Mouse (Mus musculus): ENCODE measurements around the gene Il9r. TPM values are rescaled to one million over a fixed set of nuclear protein-coding genes. Genes with fewer than 3 reads are reported as not detected.

Il9r gene
- polyA plus RNA-seq (2015; fragmentation: Nextera tagmentation; extraction: Ambion mirVana): 0.04 TPM in 1 of 2 replicates, not detected in the other

DNA sequence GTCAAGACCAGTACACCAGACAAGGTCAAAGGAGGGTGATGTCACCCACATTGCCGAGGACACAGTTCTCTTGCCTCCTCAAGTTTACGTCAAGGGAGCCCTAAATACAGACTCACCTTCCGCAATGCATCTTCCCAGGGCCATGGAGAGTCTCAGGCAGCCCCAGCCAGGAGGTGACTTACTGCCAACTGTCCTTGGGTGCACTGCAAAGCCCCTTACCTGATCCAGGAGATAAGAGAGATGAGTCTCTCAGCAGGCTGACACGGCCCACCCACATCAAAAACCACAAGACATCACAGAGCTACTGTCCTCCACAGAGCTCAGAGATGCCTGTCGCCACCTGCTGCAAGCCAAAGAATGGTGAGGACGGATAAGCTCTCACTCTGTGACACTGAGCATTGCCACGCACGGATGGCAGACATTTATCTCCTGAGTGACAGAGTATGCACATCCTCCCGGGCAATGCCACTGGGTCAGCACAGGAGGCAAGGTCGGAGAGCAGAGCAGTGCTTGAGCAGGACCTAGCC lies at the start of gene Il9r:
TSS of gene Il9r (minus strand) at position 205 of the 527 bp plus-strand sequence.
- Histone ChIP-seq H3K36me3 (ENCODE audit: insufficient read depth, low read length) (no peaks in the 10 kb centered on the region), H3K4me1 (ENCODE audit: insufficient read depth, low read length) (peaks cover 6% of the 10 kb centered on the region; the same call in 1 of the 2 replicates), H3K27ac (ENCODE audit: low read length) (no peak within 1 kb of the TSS), H3K9ac (replicated peaks; ENCODE audit: low read length) (no peak within 1 kb of the TSS), H3K9me3 (ENCODE audit: low read length) (no peaks in the 10 kb centered on the region), H3K27me3 (ENCODE audit: insufficient read depth, low read length) (no peaks in the 10 kb centered on the region), H3K4me2 (replicated peaks; ENCODE audit: low read depth, low read length) (no peak within 1 kb of the TSS), H3K4me3 (ENCODE audit: low read length) (no peak within 1 kb of the TSS)
- 64% methylated on average over 10 of the region's 10 CpGs for WGBS
- ATAC-seq (ENCODE audit: low FRiP score, low TSS enrichment): no peak

DNA sequence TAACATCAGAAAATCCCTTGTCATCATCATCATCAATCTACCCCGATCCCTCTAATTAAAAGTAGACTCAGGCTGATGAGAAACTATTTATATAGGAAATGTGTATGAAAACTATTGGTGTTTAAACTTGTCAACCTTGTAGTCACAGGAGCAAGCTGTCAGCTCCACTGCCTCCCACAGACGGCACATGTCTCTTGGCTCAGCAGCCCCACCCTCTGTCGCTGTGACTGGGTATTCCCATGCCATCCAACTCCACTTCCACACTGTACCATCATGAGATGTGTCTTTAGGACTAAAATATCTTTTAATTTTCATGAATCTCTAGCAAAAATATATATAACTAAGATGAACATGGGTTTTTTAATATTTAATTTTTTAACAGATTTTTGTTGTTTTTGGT lies 48.3 kb upstream of the Il9r start:
- Histone ChIP-seq H3K36me3 (ENCODE audit: insufficient read depth, low read length) (peaks cover 16% of the 10 kb centered on the region), H3K4me2 (replicated peaks; ENCODE audit: low read depth, low read length) (no peak overlapping the region), H3K9ac (replicated peaks; ENCODE audit: low read length) (no peak overlapping the region), H3K4me1 (ENCODE audit: insufficient read depth, low read length) (peaks cover 14% of the 10 kb centered on the region), H3K27me3 (ENCODE audit: insufficient read depth, low read length) (no peaks in the 10 kb centered on the region), H3K4me3 (ENCODE audit: low read length) (no peak overlapping the region), H3K27ac (ENCODE audit: low read length) (no peak overlapping the region), H3K9me3 (ENCODE audit: low read length) (no peaks in the 10 kb centered on the region)
- 62% methylated on average over 3 of the region's 3 CpGs for whole genome bisulfite sequencing
- no peak for ATAC-seq (ENCODE audit: low FRiP score, low TSS enrichment)

DNA sequence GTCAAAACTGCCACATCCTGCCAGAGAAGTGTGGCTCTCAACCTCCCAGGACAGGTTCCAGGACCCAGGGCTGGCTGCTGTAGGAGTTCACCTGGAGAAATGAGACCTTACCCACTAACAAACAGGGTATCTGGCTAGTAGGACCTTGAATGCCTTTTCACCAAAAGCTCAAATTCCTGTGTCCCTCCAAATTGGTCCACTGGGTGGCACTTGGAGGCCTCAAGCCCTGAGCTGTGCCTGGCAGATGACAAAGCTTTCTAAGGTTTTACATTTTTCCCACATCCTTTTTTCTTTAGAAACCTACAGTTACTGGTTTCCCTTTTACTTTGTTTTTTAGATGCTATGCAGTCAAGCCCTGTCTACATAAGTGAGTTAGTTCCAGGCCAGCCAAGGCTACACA lies 47.0 kb upstream of the Il9r start:
- H3K4me1 ChIP-seq (ENCODE audit: insufficient read depth, low read length): peaks cover 18% of the 10 kb centered on the region
- no peak overlapping the region for H3K4me2 ChIP-seq (replicated peaks; ENCODE audit: low read depth, low read length)
- H3K9me3 ChIP-seq (ENCODE audit: low read length): no peaks in the 10 kb centered on the region
- no peak overlapping the region for H3K9ac ChIP-seq (replicated peaks; ENCODE audit: low read length)
- H3K4me3 ChIP-seq (ENCODE audit: low read length): no peak overlapping the region
- H3K36me3 ChIP-seq (ENCODE audit: insufficient read depth, low read length): peaks cover 16% of the 10 kb centered on the region
- no peaks in the 10 kb centered on the region for H3K27me3 ChIP-seq (ENCODE audit: insufficient read depth, low read length)
- no peak overlapping the region for H3K27ac ChIP-seq (ENCODE audit: low read length)
- no peak for ATAC-seq (ENCODE audit: low FRiP score, low TSS enrichment)

DNA sequence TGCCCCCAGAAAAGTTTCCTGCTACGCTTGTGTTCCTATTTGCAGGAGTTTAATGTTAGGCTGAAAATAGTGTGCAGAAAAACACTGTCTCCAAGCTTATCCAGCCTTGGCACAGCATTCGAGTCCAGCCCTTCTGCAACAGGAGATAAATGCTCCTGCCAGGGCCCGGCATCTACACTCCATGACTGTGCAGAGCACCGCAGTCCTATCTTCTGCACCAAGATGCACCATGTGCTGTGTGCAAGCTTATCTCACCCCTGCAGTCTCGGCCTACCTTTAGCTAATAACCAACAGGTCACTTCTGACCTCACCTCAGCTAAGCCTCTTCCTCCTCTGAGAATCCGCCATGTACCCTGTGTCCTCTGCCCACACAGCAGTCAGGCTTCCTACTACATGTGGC lies 45.5 kb upstream of the Il9r start:
- H3K27ac ChIP-seq (ENCODE audit: low read length): no peak overlapping the region
- no peaks in the 10 kb centered on the region for H3K27me3 ChIP-seq (ENCODE audit: insufficient read depth, low read length)
- no peak; the same call in 1 of the 2 replicates for ATAC-seq (ENCODE audit: low FRiP score, low TSS enrichment)
- no peak overlapping the region for H3K9ac ChIP-seq (replicated peaks; ENCODE audit: low read length)
- H3K4me1 ChIP-seq (ENCODE audit: insufficient read depth, low read length): peaks cover 18% of the 10 kb centered on the region
- no peak overlapping the region for H3K4me2 ChIP-seq (replicated peaks; ENCODE audit: low read depth, low read length)
- no peak overlapping the region for H3K4me3 ChIP-seq (ENCODE audit: low read length)
- no peaks in the 10 kb centered on the region for H3K9me3 ChIP-seq (ENCODE audit: low read length)
- peaks cover 16% of the 10 kb centered on the region; the same call in 1 of the 2 replicates for H3K36me3 ChIP-seq (ENCODE audit: insufficient read depth, low read length)
- WGBS: 95% methylated on average over 6 of the region's 6 CpGs

DNA sequence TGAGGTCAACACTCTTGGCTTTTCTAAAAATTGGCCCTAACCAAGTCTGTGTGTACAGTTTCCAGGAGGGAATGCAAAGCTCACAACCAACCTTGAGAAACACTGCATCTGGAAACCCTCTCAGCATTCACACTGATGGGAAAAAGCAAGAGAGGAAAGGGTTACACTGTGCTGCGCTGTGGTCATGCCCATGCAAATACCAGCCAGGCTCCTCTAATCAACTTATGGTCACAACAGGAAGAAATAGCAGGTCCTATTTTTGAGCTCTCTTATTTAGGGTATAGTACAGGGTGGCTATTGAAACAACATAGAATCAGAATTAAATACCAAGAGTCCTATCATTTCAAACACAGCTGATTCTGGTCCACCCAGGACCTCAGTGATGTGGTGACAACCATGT lies 44.5 kb upstream of the Il9r start:
- Histone ChIP-seq H3K4me3 (ENCODE audit: low read length) (no peak overlapping the region), H3K27ac (ENCODE audit: low read length) (peak overlapping the region; percentile 84), H3K36me3 (ENCODE audit: insufficient read depth, low read length) (peaks cover 24% of the 10 kb centered on the region), H3K4me2 (replicated peaks; ENCODE audit: low read depth, low read length) (no peak overlapping the region), H3K9me3 (ENCODE audit: low read length) (no peaks in the 10 kb centered on the region), H3K9ac (replicated peaks; ENCODE audit: low read length) (no peak overlapping the region), H3K4me1 (ENCODE audit: insufficient read depth, low read length) (peaks cover 18% of the 10 kb centered on the region), H3K27me3 (ENCODE audit: insufficient read depth, low read length) (no peaks in the 10 kb centered on the region)
- ATAC-seq (ENCODE audit: low FRiP score, low TSS enrichment): no peak
- WGBS: 75% methylated on average over 1 of the region's 1 CpGs

DNA sequence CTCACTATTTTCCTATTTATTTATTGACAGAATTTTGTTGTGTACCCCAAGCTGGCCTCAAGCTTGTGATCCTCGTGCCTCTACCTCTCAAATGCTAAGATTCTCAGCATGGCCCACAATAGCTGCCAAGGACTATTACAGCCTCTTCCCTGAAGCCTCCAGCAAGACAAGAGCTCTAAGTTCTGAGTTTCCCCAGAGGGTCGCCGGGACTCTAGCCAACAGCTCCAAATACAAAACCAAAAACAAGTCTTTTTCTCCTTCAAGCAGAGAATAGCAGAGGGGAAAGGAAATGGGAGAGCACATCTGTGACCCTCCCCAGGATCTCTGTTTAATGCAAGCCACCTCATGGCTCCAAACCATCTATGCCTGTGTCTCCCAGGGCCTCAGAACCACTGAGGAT lies 44.0 kb upstream of the Il9r start:
- Histone ChIP-seq H3K9ac (replicated peaks; ENCODE audit: low read length) (no peak overlapping the region), H3K4me2 (replicated peaks; ENCODE audit: low read depth, low read length) (no peak overlapping the region), H3K36me3 (ENCODE audit: insufficient read depth, low read length) (peaks cover 26% of the 10 kb centered on the region), H3K9me3 (ENCODE audit: low read length) (no peaks in the 10 kb centered on the region), H3K27ac (ENCODE audit: low read length) (peak overlapping the region; percentile 84), H3K4me1 (ENCODE audit: insufficient read depth, low read length) (peaks cover 18% of the 10 kb centered on the region), H3K4me3 (ENCODE audit: low read length) (no peak overlapping the region), H3K27me3 (ENCODE audit: insufficient read depth, low read length) (no peaks in the 10 kb centered on the region)
- no peak for ATAC-seq (ENCODE audit: low FRiP score, low TSS enrichment)
- WGBS: 55% methylated on average over 3 of the region's 3 CpGs

DNA sequence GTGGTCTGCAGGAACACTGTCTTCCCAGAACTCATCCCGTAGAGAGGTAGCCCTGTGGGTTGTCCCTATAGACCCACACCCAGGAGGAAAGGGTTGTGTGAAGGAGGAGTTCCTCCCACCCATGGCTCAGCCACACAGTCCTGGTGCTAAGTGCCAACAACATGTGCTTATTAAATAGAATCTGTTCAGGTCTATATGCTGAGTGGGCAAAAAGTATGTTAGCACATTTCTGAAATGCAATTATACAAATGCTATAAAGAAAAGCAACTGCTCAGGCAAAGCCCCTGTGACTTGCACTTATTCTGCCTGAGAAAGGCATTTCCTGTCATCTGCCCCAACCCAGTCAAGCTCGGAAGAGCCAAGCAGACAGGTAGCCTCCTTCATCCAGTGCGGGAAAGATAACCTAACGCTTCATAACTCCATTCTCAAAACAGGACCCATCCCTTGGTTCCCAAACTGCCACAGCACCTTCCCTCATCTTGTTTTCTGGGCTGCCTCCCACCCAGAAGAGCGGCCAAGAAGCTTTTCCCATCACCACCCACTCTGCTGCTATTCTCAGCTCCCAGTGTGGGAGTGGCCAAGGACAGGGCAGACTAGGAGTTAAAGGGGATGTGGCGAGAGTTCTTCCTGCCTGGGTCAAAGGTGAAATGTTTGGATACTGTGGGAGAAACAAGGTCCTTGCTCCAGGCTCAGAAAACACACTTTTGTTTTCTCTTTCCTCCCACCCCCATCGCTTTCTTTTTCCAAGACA lies 43.3 kb upstream of the Il9r start:
- 39% methylated on average over 7 of the region's 7 CpGs for WGBS
- H3K9me3 ChIP-seq (ENCODE audit: low read length): no peaks in the 10 kb centered on the region
- peaks cover 22% of the 10 kb centered on the region for H3K36me3 ChIP-seq (ENCODE audit: insufficient read depth, low read length)
- 0 out of 2 replicates have a peak overlapping the region, but pooled peaks have one; percentile 8 for H3K4me2 ChIP-seq (replicated peaks; ENCODE audit: low read depth, low read length)
- H3K4me1 ChIP-seq (ENCODE audit: insufficient read depth, low read length): peaks cover 18% of the 10 kb centered on the region
- peak; percentile 85 for ATAC-seq (ENCODE audit: low FRiP score, low TSS enrichment)
- peak overlapping the region; percentile 84 for H3K27ac ChIP-seq (ENCODE audit: low read length)
- no peaks in the 10 kb centered on the region for H3K27me3 ChIP-seq (ENCODE audit: insufficient read depth, low read length)
- H3K9ac ChIP-seq (replicated peaks; ENCODE audit: low read length): no peak overlapping the region
- no peak overlapping the region for H3K4me3 ChIP-seq (ENCODE audit: low read length)

DNA sequence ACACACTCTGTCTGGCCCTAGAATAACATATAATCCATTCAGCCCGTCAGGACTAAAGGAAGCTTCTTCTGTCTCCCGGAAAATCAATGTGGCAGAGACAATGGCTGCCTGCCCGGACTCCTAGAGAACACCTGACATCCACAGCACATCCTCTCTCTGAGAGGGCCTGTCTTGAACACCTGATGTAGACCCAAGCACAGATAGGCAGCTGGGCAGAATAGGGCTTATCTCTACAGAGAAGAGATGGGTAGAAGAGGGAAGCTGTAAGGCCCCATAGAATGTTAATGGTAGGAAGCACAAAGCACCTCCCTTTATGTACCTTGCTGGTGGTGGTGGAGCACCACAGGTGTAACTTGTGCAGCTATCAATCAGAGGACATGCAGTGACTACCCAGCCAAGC lies 42.1 kb upstream of the Il9r start:
- Histone ChIP-seq H3K4me1 (ENCODE audit: insufficient read depth, low read length) (peaks cover 18% of the 10 kb centered on the region), H3K9me3 (ENCODE audit: low read length) (no peaks in the 10 kb centered on the region), H3K36me3 (ENCODE audit: insufficient read depth, low read length) (peaks cover 15% of the 10 kb centered on the region), H3K4me2 (replicated peaks; ENCODE audit: low read depth, low read length) (no peak overlapping the region), H3K27ac (ENCODE audit: low read length) (no peak overlapping the region), H3K9ac (replicated peaks; ENCODE audit: low read length) (no peak overlapping the region), H3K27me3 (ENCODE audit: insufficient read depth, low read length) (no peaks in the 10 kb centered on the region), H3K4me3 (ENCODE audit: low read length) (no peak overlapping the region)
- 92% methylated on average over 3 of the region's 3 CpGs for WGBS
- no peak for ATAC-seq (ENCODE audit: low FRiP score, low TSS enrichment)

DNA sequence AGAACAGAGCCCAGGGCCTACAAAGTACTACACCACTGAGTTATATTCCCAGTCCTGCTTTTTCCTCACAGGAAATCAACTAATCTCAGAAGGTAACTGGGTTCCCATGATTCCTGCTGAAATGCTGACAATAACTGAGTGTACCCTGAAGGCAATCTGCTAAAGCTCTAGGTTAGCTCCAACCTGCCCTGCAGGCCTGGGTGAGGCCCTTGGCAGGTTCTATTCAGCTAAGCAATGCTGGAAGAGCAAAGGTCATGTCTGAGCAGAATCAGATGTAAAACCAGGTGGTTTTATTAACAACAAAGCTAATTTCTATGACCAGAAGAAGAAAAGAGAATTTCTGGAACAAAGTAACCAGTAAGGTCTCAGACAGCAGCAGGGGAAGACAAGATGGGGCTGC lies 41.3 kb upstream of the Il9r start:
- no peaks in the 10 kb centered on the region for H3K27me3 ChIP-seq (ENCODE audit: insufficient read depth, low read length)
- no peak overlapping the region for H3K4me2 ChIP-seq (replicated peaks; ENCODE audit: low read depth, low read length)
- peaks cover 14% of the 10 kb centered on the region for H3K36me3 ChIP-seq (ENCODE audit: insufficient read depth, low read length)
- H3K9me3 ChIP-seq (ENCODE audit: low read length): no peaks in the 10 kb centered on the region
- H3K4me3 ChIP-seq (ENCODE audit: low read length): no peak overlapping the region
- H3K27ac ChIP-seq (ENCODE audit: low read length): no peak overlapping the region
- H3K4me1 ChIP-seq (ENCODE audit: insufficient read depth, low read length): peaks cover 20% of the 10 kb centered on the region
- H3K9ac ChIP-seq (replicated peaks; ENCODE audit: low read length): no peak overlapping the region
- no peak for ATAC-seq (ENCODE audit: low FRiP score, low TSS enrichment)

DNA sequence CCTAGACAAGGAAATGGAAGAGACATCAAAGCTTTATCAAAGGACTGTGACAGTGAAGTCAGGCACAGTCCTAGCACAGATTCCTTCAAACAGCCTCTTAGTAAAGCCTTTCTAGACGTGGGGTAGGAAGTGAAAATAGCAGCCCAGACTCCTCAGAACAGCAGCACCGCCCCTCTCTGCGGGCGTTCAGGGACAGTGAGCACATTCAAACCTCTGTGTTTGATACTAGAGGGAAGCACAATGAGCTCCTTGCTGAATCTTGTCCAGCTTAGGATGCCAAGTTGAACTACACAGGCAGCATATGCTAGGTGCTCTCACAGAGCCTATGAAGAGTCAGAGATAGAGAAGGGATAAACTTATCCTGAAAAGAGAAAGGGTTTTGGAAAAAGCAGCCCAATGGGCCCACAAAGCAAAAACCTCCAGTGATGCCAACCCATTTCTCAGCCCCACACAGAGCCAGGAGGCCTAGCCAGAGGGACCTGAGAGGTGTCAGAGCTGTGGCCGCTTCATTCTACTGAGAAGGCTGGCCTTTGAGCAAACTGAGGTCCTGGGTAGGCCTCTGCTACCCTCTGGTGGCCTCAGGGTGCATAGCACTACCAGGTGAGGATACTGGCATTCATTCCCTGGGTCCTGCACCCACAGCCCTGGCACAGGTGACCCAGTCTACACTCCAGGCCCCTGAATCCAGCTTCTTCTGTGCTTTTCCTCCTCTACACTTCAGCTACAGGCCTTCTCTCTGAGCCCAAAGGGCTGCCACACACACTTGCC lies 38.2 kb upstream of the Il9r start:
- Histone ChIP-seq H3K9me3 (ENCODE audit: low read length) (no peaks in the 10 kb centered on the region), H3K4me1 (ENCODE audit: insufficient read depth, low read length) (peaks cover 17% of the 10 kb centered on the region), H3K4me2 (replicated peaks; ENCODE audit: low read depth, low read length) (no peak overlapping the region), H3K4me3 (ENCODE audit: low read length) (no peak overlapping the region), H3K27me3 (ENCODE audit: insufficient read depth, low read length) (no peaks in the 10 kb centered on the region), H3K36me3 (ENCODE audit: insufficient read depth, low read length) (peaks cover 28% of the 10 kb centered on the region), H3K27ac (ENCODE audit: low read length) (no peak overlapping the region), H3K9ac (replicated peaks; ENCODE audit: low read length) (no peak overlapping the region)
- 63% methylated on average over 5 of the region's 5 CpGs for WGBS
- ATAC-seq (ENCODE audit: low FRiP score, low TSS enrichment): 0 out of 2 replicates have a peak, but pooled peaks have one; percentile 26
